Mouse (Mus musculus): ENCODE results near the gene Cep89.

The Cep89 gene

DNA sequence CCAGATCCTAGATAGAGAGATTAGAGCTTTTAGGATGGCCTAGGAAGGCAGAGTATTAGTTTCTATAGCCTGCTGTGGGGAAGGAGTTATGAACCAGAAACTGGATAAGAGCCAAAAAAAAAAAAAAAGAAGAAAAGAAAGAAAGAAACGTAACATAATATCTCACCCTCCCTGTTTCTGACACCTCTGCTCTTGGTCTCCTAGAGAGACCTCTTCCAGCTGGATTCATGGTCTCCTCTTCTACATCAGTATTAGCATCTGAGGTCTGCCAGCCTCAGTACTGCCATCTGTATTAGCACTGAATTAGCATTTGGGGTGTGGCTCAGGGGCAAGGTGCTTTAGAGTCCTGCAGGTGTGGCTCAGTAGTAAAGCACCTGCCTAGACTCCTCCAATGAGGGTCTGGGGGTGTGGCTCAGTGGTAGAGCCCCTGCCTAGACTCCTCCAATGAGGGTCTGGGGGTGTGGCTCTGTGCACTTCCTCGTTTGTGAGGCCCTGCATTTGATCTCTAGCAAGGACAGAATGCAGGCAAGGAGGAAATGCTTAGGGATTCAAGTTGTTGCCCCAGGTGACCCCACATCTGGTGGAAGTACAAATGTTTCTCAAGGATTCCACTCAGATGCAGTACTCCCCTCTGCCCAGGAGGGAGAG is 14.0 kb upstream of the Cep89 start:
- DNase-seq (ENCODE audit: low spot score in 2 of 2) = no peak

DNA sequence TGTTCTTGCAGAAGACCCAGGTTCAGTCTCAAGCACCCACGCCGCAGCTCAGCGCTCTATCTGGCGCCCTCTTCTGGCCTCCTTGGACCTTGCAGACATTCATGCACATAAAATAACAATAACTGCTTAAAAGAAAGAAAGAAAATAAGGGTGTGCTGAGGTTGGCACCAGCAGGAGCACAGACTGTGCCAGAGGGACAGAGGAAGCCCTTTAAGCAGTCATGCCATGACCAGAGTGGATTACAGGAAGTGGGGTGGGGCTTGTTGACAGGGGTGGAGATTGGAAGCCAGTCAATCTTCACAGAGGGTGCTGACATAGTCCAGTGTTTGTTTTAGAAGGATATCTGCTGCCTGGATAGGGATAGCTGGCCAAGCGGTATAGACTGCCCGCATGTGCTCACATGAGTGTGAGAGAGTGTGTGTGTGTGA is 10.3 kb upstream of the Cep89 start:
- DNase-seq (ENCODE audit: low spot score in 2 of 2) = no peak

DNA sequence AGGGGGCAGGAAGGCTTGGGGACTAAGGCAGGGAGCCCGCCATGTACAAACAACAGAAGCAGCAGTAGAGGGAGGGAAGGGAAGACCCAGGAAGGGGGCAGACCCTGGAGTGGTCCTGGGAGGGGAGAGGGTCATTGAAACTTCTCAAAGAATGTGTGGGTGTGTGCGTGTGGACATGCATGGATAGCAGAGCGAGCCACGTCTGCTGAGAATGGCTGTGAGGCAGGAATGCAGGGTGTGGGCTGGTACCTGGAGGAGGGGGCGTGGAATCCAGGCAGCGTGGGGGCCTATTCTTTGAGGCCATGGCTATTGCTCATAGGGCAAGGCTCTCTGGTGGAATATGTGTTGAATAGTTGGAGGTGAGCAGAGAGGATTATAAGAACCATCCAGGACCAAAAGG is 8.1 kb upstream of the Cep89 start:
- no peak for DNase-seq (ENCODE audit: low spot score in 2 of 2)

DNA sequence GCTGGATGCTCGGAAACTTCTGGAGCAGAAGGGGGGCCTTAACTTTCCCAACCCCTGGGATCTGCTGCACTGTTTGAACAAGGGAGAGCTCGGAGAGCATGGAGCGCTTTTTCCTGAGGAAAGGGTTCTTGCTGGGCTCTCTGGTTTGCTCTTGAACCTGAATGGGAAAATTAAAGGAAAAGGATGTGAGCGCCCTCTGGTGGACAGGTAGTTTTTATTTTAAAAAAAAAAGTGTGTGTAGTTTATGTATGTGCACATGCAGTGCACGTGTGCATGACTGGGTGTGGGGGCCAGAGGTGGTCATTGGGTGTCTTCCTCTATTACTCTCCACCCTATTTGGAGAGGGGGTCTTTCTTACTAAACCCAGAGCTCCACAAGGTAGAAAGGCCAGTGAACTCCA is 3.9 kb upstream of the Cep89 start:
- no peak for DNase-seq (ENCODE audit: low spot score in 2 of 2)

DNA sequence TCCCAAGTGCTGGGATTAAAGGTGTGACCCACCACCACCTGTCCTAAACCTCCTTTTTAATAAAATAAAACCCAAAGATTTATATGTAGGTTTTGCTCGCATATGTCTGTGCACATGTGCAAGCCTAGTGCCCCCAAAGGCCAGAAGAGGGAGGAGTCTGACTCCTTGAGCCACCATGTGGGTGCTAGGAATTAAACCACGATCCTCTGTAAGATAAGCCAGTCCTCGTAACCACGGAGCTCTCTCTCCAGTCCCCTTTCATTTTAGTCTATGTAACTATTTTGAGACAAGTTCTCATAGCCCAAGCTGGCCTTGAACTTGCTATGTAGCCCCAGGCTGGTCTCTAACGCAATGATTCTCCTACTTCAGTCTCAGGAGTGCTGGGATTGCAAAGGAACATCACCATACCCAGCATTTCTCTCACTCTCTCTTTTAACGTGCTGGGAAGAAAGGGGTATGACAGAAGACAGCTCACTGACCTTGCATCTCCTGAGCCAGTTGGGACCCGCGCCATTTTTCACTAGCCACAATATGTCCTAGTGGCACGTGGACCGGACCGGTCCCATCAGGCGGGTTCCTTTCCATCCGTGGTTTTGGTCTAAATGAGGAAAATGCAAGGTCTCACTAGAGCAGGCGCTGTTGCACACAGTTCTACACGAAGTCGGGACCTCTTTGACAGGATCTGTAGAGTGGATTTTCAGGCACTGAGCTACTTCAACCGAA is 940 bp upstream of the Cep89 start:
- DNase-seq (ENCODE audit: low spot score in 2 of 2) = peak in 1 of 2 experiments; percentile 23

- DNase-seq (ENCODE audit: low spot score in 2 of 2) = no peak
Observed at GRCm38 (mm10) chr7:35401169-35401568, 4.3 kb downstream of the Cep89 start.

GRCm38 (mm10) chr7:35415226-35415625 is 18.4 kb downstream of the Cep89 start:
- no peak for DNase-seq (ENCODE audit: low spot score in 2 of 2)

- no peak for DNase-seq (ENCODE audit: low spot score in 2 of 2)
Observed at GRCm38 (mm10) chr7:35415801-35416653, 19.2 kb downstream of the Cep89 start.

DNA sequence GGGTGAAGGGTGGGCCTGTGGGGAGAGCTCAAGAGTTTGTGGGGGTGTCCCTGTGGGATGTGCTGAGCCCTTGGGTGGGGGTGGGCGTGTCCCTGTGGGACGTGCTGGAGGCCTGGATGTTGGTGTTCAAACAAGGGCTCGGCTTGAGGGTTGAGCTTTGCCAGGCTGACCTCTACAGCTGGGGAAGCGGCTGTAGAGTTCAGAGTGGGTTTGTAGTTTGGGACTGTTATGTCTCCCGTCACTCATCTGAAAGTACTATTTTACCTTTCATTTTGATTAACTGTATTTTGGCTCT is 19.8 kb downstream of the Cep89 start:
- no peak for DNase-seq (ENCODE audit: low spot score in 2 of 2)

- no peak for DNase-seq (ENCODE audit: low spot score in 2 of 2)
Observed at GRCm38 (mm10) chr7:35423071-35423470, 26.2 kb downstream of the Cep89 start.

DNA sequence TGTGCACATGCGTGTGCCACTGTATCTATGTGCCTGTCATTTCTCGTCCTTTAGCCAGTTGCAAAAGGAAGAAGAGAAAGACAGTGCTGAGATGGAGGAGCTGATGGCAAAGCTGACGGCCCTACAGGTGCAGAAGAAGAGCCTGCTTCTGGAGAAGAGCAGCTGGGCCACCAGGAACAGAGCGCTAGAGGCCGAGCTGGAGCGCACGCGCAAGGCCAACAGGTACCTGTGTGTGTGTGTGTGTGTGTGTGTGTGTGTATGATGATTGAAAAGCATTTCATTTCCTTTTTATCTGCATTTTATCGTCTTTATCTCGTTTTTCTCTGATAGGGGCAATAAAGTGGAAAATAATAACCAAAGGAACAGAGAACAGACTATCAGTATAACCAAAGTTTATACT is 31.3 kb downstream of the Cep89 start:
- DNase-seq (ENCODE audit: low spot score in 2 of 2) = no peak

DNA sequence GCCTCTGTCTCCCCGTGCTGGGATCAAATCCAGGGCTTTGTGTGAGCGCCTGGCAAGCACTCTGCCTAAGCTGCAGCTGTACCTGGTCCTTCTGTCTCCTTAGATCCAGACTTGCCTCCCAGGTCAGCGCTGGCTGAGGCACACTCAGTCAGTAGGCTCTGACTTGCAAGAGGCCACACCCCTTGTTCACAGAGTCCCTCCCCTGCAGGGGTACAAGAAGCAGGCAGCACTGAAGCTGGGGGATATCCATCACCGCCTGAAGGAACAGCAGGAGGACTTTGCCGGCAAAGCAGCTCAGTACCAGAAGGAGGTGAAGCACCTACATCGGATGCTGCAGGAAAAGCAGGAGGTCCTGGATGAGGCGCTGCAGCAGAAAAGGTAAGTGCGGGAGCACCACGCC is 38.4 kb downstream of the Cep89 start:
- no peak for DNase-seq (ENCODE audit: low spot score in 2 of 2)

DNA sequence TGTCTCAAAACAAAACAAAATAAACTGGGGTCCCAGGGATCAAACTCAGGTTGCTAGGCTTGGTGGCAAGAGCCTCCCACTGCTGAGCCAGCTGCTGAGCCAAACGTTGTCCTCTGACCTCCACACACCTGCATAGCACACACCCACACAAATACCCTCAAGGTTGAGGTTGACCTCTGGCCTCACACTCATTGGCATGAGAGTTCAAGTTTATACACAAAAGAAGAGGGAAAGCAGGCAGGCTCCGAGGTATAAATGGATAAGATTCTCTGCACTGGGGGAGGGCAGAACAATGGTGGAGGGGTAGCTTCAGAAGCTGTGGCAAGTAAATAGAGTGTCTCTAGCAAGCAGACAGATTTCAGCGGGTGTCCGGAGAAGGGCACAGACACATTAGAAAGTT is 50.7 kb downstream of the Cep89 start:
- DNase-seq (ENCODE audit: low spot score in 2 of 2) = no peak

GRCm38 (mm10) chr7:35447996-35448846 is 51.4 kb downstream of the Cep89 start, which contains the start of gene Slc7a9:
Slc7a9 (plus strand) TSS chr7:35448796.
- DNase-seq (ENCODE audit: low spot score in 2 of 2) = no peak

- no peak for DNase-seq (ENCODE audit: low spot score in 2 of 2)
Observed at GRCm38 (mm10) chr7:35448867-35449266, 52.0 kb downstream of the Cep89 start.

- no peak for DNase-seq (ENCODE audit: low spot score in 2 of 2)
Observed at GRCm38 (mm10) chr7:35456091-35456814, 59.4 kb downstream of the Cep89 start.

- no peak for DNase-seq (ENCODE audit: low spot score in 2 of 2)
Observed at GRCm38 (mm10) chr7:35460971-35461370, 64.1 kb downstream of the Cep89 start.

- no peak for DNase-seq (ENCODE audit: low spot score in 2 of 2)
Observed at GRCm38 (mm10) chr7:35465027-35465426, 68.2 kb downstream of the Cep89 start.

DNA sequence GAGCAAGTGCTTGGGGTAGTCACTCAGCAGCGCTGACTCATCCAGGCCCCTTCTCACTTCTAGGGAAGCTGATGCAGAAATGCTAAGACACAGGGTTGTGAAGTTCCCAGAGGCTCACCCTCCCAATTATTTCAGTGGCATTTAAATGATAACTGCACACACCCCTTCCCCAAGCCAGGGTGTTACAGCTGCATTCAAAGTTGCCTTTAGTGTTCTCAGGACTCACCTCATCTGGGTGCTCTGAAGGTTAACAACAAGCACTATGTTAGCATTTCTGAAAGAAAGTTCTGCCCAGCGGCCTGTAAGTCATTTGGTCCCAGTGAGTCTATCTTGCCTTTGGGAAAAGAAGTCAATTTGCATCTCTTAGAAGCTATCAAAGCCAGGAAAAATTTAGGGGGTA is 71.0 kb downstream of the Cep89 start:
- no peak for DNase-seq (ENCODE audit: low spot score in 2 of 2)

DNA sequence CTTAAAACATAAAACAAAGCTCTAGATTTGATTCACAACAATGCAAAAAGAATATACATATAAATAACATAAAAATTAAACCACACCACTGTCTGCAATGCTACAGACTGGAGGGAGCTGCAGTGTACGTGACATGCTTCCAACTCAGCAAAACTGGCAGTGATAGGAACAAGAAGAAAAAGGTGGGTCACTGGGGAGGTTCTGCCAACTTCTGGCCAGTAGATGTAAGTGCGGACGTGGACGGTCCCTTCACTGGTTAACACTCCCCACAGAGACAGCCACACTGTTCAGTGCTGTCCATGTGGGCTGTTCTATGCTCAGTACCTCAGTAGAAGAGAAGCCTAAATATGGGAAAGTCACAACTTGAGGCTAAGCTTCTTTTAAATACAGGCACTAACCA is 74.0 kb downstream of the Cep89 start:
- no peak for DNase-seq (ENCODE audit: low spot score in 2 of 2)

- DNase-seq (ENCODE audit: low spot score in 2 of 2) = no peak
Observed at GRCm38 (mm10) chr7:35476457-35476856, 79.6 kb downstream of the Cep89 start.

Data from cerebellum, postnatal 4 days (tissue).